Mouse (Mus musculus) cerebellum, postnatal 4 days (tissue): ENCODE results near the gene Cst13.
"Not testable (repeated sequence)": the region's sequence is repeated elsewhere in the genome, so short reads cannot be mapped to it uniquely, and the experiment has no call there.

Experiments used
- DNase-seq, 2 experiments: peaks; one replicate each; pipeline ENCODE4 v3.0.0; 2022; ENCODE audit warnings: low spot score in 2 of 2, mixed read lengths in 1 of 2

Cst13 gene

GRCm38 (mm10) chr2:148819909-148820308, at the start of gene Cst13:
TSS of gene Cst13 (plus strand) at chr2:148820081.
- DNase-seq: no peak

GRCm38 (mm10) chr2:148771397-148771796, 48.5 kb upstream of the Cst13 start, which contains the start of gene Cst11:
TSS of gene Cst11 (minus strand) at chr2:148771497.
- not testable (repeated sequence) for DNase-seq

DNA sequence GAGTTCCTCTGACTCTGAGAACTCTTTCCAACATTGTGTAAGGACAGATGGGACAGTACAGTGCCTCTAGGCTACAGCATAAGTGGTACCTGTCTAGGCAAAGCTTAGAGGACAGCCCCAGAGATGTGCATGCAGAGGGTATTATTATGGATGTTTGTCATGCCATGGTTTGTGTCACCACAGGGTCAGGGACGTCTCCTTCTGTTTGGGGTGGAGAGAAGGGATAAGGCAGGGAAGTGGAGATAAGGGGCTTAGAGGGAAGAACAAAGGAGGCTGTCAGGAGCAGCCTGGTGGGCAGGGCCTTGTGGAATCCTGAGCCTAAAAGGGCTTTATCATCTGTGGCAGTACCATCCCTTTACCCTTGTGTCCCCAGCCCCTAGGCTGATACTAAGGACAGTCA, 38.2 kb upstream of the Cst13 start, which contains the start of gene 8030411F24Rik:
8030411F24Rik (plus strand) TSS at position 301 of the 400 bp plus-strand sequence.
- no peak for DNase-seq

DNA sequence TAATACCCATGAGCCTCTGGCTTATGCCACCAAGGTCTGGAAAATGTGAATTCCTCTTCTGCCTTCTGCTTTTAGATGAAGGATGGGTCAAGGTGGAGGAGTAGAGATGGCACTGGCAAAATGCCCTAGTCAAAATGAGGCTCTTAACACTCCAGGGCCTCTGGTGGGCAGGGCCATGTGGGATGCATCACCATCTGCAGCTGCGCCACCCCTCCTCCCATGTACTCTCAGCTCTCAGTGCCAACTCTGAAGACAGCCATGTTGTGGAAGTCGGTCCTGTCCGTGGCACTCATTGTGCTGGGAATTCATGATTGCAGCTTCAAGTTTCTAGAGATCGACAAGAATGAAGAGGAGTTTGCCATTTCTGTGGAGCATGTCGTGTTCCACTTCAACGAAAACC, 30.7 kb upstream of the Cst13 start, which contains the start of gene Cst12:
Cst12 (plus strand) TSS at position 220 of the 400 bp plus-strand sequence.
- no peak for DNase-seq

GRCm38 (mm10) chr2:148798485-148798884, 21.4 kb upstream of the Cst13 start, which contains the start of gene Cst8:
TSS of gene Cst8 (plus strand) at chr2:148798785.
- DNase-seq: no peak

GRCm38 (mm10) chr2:148801491-148801921, 18.4 kb upstream of the Cst13 start:
- DNase-seq: peak in 1 of 2 experiments; percentile 4

- no peak for DNase-seq
Measured at GRCm38 (mm10) chr2:148806696-148807095, 13.2 kb upstream of the Cst13 start.

- no peak for DNase-seq
Measured at GRCm38 (mm10) chr2:148825986-148826385, 6.1 kb downstream of the Cst13 start.

- DNase-seq: no peak
Measured at GRCm38 (mm10) chr2:148834912-148835311, 15.0 kb downstream of the Cst13 start, which contains the start of gene Cst9. TSS of gene Cst9 (plus strand) at chr2:148835147.

GRCm38 (mm10) chr2:148838075-148838777, 18.3 kb downstream of the Cst13 start:
- DNase-seq: no peak

DNA sequence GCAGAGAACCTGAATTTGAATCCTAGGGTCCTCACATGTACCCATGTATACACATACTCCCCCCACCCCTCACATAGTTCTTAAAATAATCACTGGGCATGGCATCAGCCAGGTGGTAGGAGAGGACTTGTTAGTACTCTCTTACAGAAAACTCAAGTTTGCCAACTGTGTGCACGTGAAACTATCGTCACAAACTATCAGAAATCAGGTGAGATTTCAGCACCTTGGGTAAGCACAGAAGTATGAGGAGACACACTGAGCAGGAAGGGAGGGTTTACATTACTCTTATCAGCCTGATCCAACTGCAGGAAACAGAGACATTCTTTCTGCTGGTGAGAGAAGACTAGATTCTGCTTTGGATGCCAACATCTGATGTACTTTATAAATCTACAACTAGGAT, 19.3 kb downstream of the Cst13 start:
- no peak for DNase-seq

DNA sequence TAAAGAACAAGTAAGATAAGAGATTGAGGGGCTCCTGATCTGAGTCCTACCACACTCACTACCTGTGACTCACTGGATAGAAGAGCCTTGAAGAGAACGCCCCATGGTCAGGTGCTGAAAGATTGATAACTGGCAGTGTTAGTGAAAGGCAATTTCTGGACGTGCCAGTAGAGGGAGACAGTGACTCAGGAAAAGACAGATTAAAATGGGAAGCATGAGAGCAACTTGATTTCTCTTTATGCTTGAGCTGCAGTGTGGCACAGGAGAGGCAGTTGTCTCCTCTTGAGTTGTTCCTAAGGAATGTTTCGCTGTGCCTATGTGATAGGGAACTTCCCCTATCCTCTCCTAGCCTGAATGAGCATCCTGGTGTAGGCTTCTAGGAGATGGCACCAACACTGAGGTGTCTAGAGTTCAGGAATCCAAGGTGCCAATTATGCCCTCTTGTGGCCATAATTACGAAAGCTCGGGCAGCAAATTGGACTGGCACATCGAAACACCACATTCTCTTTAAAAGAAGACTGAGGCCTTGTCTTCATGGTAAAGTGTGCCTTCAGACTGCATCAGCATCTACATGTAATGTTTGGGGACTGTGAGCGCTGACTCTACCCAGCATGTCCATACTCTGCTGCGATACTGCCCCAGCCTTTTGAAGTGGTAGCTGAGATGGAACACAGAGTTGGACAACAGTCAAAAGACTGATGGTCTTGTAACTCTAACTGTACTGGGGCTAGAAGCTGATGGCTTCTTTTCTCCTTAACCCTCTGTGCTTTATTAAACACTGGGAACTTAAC, 31.4 kb downstream of the Cst13 start:
- peak; percentile 54 to 79 for DNase-seq

DNA sequence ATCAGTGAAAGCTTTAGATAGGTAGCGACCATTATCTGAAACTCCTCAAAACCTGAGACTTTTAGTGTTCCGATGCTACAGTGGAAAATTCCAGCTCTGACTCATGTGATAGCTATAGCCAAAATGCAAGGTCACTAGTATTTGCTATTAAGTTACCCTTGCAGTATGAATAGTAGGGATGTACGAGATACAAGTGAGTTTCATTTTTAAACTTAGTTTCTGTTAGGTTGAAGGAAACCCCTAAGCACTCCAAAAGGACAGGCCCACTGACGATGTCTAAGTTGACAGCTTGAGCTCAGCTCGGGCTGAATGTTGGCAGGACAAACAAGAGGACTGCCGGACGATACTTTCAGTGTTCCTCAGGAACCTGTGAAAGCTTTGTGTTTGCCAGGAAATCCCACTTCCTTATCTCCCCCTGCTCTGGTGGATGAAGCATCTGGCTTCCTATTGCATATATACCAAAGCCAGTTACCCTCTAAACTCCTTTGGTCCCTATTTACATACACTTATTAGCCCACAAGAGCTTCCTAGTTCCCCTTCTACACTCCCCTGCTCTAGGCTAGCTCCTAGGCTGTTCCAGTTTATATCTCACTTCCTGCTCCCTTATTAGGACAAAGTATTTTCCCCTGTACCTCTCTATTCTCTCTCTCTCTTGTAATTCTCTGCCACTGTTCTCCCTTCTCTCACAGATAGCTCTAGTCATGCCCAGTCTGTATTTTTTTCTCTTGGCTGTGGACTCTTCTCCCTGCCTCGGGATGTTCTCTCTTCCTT, 36.9 kb downstream of the Cst13 start:
- DNase-seq: no peak

DNA sequence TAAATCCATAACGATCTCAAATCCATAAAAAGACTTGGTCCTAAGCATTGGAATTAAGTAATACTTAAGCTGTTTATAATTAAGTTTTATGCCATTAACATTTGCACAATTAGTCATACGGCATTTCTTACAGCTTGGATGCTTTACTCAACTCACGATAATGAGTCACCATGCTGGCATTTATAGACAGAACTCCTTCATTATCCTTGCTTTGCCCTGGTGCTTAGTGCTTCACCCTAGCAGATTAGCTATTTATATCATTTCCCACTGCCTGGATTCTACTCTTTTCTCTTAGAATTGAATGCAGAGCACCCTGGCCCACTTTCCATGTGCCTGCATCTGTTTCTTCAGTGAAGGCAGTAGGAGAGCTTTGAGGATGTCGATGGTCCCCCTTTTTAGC, 37.6 kb downstream of the Cst13 start:
- no peak for DNase-seq

- no peak for DNase-seq
Measured at GRCm38 (mm10) chr2:148860993-148861392, 41.1 kb downstream of the Cst13 start.

DNA sequence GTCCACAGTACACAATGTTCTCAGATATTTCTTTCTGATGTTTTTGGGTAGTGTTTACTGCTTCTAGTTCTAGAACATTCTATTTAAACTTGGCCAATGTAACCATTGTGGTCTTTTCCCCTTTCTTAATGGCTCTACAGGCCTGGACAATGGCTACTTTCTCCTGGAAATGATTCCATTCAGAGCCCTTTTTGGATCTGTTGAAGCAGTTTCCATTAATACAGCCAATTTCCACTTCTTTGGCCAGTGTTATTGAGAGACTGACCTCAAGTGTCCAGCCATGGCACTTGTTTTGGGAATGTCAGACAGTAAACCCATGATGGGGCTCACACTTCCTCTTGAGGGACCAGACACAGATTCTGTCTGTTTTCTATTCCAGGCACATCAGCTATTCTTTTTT, 41.8 kb downstream of the Cst13 start:
- DNase-seq: no peak

- DNase-seq: no peak
Measured at GRCm38 (mm10) chr2:148864966-148865365, 45.1 kb downstream of the Cst13 start, which contains the start of gene 9230104L09Rik. TSS of gene 9230104L09Rik (minus strand) at chr2:148865038.

DNA sequence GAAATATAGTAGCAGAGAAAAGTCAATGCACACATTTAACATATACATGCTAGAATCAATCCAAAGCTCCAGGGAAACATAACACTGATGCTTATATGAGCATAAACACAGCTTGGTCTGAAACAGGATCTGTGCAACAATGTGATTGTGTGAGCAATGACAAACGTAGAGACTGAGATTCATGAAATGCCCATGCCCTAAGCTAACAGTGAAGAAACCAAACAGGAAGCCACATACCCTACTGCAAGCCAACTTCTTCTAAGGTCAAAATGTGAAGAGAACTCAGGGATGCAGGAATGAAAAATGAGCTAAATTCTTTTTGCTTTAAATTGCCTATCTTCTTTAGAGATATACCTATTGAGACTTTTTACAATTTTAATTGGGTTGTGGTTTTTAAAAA, 49.1 kb downstream of the Cst13 start:
- DNase-seq: no peak

DNA sequence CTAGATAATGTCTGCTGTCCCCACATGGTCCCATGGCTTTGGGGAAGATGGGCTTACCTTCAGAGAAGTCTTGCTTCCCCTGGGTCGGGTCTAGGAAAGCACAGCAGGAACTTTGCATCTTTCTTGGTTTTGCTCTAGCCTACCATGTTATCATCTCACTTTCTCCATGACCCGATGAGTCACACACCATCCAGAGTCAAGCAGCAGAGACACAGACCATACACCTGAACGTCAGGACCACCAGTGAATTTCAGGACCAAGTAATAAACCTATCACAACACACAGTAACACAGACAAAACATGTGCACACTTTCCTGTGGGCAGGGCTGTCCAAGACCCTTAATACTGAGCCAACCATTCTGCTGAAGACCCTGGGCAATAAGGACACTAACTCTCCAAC, 50.6 kb downstream of the Cst13 start:
- no peak for DNase-seq

GRCm38 (mm10) chr2:148872860-148873259, 53.0 kb downstream of the Cst13 start:
- no peak for DNase-seq

- DNase-seq: no peak
Measured at GRCm38 (mm10) chr2:148874224-148874616, 54.3 kb downstream of the Cst13 start.
